ENCODE assay signal across 25 mouse cellular contexts in genomic region chr5:98199219-98199552, GRCm38 (mm10). TPM values are rescaled to one million over a fixed set of nuclear protein-coding genes. Genes with fewer than 3 reads are reported as not detected.
"Had no signal": no experiment of that assay in that cellular context is flagged by ENCODE, and none has a peak within 500 bp of the region (broad histone marks: within the 10 kb centered on the region; RNA-seq: fewer than 3 reads in every experiment).

No protein-coding gene starts in this region.

- H3K27me3 ChIP-seq: limb, embryonic 15.5 days had no signal

- DNase-seq: kidney, adult 8-10 months; kidney, postnatal 10 days; kidney, postnatal 36 days; layer of hippocampus, postnatal 36 days; left cerebral cortex, postnatal 4 days; liver, postnatal 0 days; lung, embryonic 14.5 days; lung, postnatal 36 days; retina, postnatal 1 day; right cerebral cortex, postnatal 25 days; spleen, adult 18-20 months; thymus, adult 18-20 months; thymus, postnatal 36 days had no signal

- ATAC-seq: liver, postnatal 0 days; lung, postnatal 0 days had no signal

- H3K27ac ChIP-seq: kidney, embryonic 15.5 days; limb, embryonic 12.5 days; limb, embryonic 15.5 days; liver, embryonic 14.5 days; midbrain, embryonic 10.5 days; midbrain, embryonic 13.5 days; neural tube, embryonic 12.5 days; neural tube, embryonic 15.5 days had no signal

- H3K9me3 ChIP-seq: kidney, embryonic 15.5 days; limb, embryonic 12.5 days; limb, embryonic 15.5 days; megakaryocyte, embryonic 14.5 days; midbrain, embryonic 10.5 days; midbrain, embryonic 13.5 days; neural tube, embryonic 12.5 days; neural tube, embryonic 15.5 days had no signal

- H3K4me3 ChIP-seq: kidney, embryonic 15.5 days; limb, embryonic 12.5 days; limb, embryonic 15.5 days; megakaryocyte, embryonic 14.5 days; midbrain, embryonic 10.5 days; midbrain, embryonic 13.5 days; neural tube, embryonic 12.5 days; neural tube, embryonic 15.5 days had no signal

- H3K4me1 ChIP-seq: kidney, embryonic 15.5 days; limb, embryonic 12.5 days; limb, embryonic 15.5 days; megakaryocyte, embryonic 14.5 days; midbrain, embryonic 10.5 days; midbrain, embryonic 13.5 days; neural tube, embryonic 12.5 days; neural tube, embryonic 15.5 days had no signal

- H3K9ac ChIP-seq: kidney, embryonic 15.5 days; limb, embryonic 12.5 days; limb, embryonic 15.5 days; liver, embryonic 14.5 days; liver, postnatal 0 days; lung, embryonic 14.5 days; midbrain, embryonic 13.5 days; neural tube, embryonic 12.5 days; neural tube, embryonic 15.5 days had no signal

- H3K4me2 ChIP-seq: kidney, embryonic 15.5 days; limb, embryonic 12.5 days; limb, embryonic 15.5 days; liver, embryonic 11.5 days; lung, embryonic 14.5 days; midbrain, embryonic 13.5 days; neural tube, embryonic 12.5 days; neural tube, embryonic 15.5 days had no signal

- H3K36me3 ChIP-seq: kidney, embryonic 15.5 days; limb, embryonic 12.5 days; limb, embryonic 15.5 days; midbrain, embryonic 10.5 days; midbrain, embryonic 13.5 days; neural tube, embryonic 12.5 days; neural tube, embryonic 15.5 days had no signal

RNA-seq across cellular contexts. Expression of gene Prdm8, which starts 32.2 kb away (rescaled TPM):
- polyA plus RNA-seq: liver, embryonic 11.5 days; liver, embryonic 14.5 days; liver, postnatal 0 days had no signal

RNA-seq across cellular contexts. Expression of gene Fgf5, which starts 54.8 kb away (rescaled TPM):
- polyA plus RNA-seq: liver, postnatal 0 days; testis, adult 2 months had no signal
